ENCODE assay signal across 19 mouse cellular contexts in genomic region chr3:51714469-51714868, GRCm38 (mm10). TPM values are rescaled to one million over a fixed set of nuclear protein-coding genes. Genes with fewer than 3 reads are reported as not detected.
DNase-seq lines count a peak whose midpoint lies in the region; ATAC-seq and TF ChIP-seq lines count a peak whose summit lies in the region.
"Had no signal": no experiment of that assay in that cellular context is flagged by ENCODE, and none has a peak within 500 bp of the region (broad histone marks: within the 10 kb centered on the region; RNA-seq: fewer than 3 reads in every experiment).

No protein-coding gene starts in this region.

- no peak overlapping the region for H3K4me3 ChIP-seq in lung, embryonic 16.5 days (ENCODE audit: low read length)
- no peak overlapping the region for H3K4me3 ChIP-seq in testis, adult 2 months (ENCODE audit: control insufficient read depth, low read depth, low read length)
- no peak overlapping the region for H3K4me3 ChIP-seq in liver, embryonic 11.5 days (ENCODE audit: low read depth, low read length)
- H3K4me3 ChIP-seq in forebrain, embryonic 16.5 days (replicated peaks; ENCODE audit: low read length): no peak overlapping the region
- H3K4me3 ChIP-seq: embryonic facial prominence, embryonic 12.5 days; forebrain, embryonic 12.5 days; heart, embryonic 13.5 days; hindbrain, embryonic 12.5 days had no signal

- DNase-seq in lung, postnatal 25 days (ENCODE audit: low spot score): no peak
- no peak for DNase-seq in testis, postnatal 14 days (ENCODE audit: low spot score)
- DNase-seq in liver, embryonic 11.5 days (ENCODE audit: low spot score): no peak
- DNase-seq in spleen, adult 12 weeks (ENCODE audit: low spot score): no peak
- DNase-seq: adrenal gland, adult 8-10 months; cerebellum, adult 11 months; cerebellum, adult 8-10 months; cerebellum, postnatal 14 days; forebrain, postnatal 0 days; gastrocnemius, postnatal 25 days; heart, postnatal 4 days had no signal

- H3K4me2 ChIP-seq in lung, embryonic 16.5 days (ENCODE audit: low read depth, low read length): no peak overlapping the region
- no peak overlapping the region for H3K4me2 ChIP-seq in liver, embryonic 11.5 days
- H3K4me2 ChIP-seq in forebrain, embryonic 16.5 days (ENCODE audit: low read length): no peak overlapping the region
- H3K4me2 ChIP-seq: embryonic facial prominence, embryonic 12.5 days; forebrain, embryonic 12.5 days; heart, embryonic 13.5 days; hindbrain, embryonic 12.5 days had no signal

- H3K27ac ChIP-seq in lung, embryonic 16.5 days (ENCODE audit: low read length): 0 out of 2 replicates have a peak overlapping the region, but pooled peaks have one; percentile 6
- H3K27ac ChIP-seq in testis, adult 2 months (ENCODE audit: control insufficient read depth, insufficient read depth, low read depth, low read length): peak overlapping the region; percentile 55
- H3K27ac ChIP-seq in liver, embryonic 11.5 days (ENCODE audit: low read depth, low read length): no peak overlapping the region
- no peak overlapping the region for H3K27ac ChIP-seq in forebrain, embryonic 16.5 days (ENCODE audit: low read length)
- H3K27ac ChIP-seq: forebrain, embryonic 12.5 days; heart, embryonic 13.5 days; hindbrain, embryonic 12.5 days had no signal

- H3K27me3 ChIP-seq in lung, embryonic 16.5 days (ENCODE audit: control insufficient read depth, insufficient read depth, low read depth, low read length): no peaks in the 10 kb centered on the region
- H3K27me3 ChIP-seq in testis, adult 2 months (ENCODE audit: control insufficient read depth, insufficient read depth, low read length): no peaks in the 10 kb centered on the region
- H3K27me3 ChIP-seq in liver, embryonic 11.5 days (replicated peaks; ENCODE audit: control insufficient read depth, insufficient read depth, low read length): no peaks in the 10 kb centered on the region
- no peaks in the 10 kb centered on the region for H3K27me3 ChIP-seq in forebrain, embryonic 16.5 days (replicated peaks; ENCODE audit: control insufficient read depth, insufficient read depth, low read length)
- H3K27me3 ChIP-seq: embryonic facial prominence, embryonic 12.5 days; forebrain, embryonic 12.5 days; heart, embryonic 13.5 days; hindbrain, embryonic 12.5 days had no signal

- H3K4me1 ChIP-seq in lung, embryonic 16.5 days (replicated peaks; ENCODE audit: control insufficient read depth, insufficient read depth, low read length): peaks cover 35% of the 10 kb centered on the region
- no peaks in the 10 kb centered on the region for H3K4me1 ChIP-seq in testis, adult 2 months (ENCODE audit: control insufficient read depth, insufficient read depth, low read length)
- peaks cover 25% of the 10 kb centered on the region for H3K4me1 ChIP-seq in liver, embryonic 11.5 days (replicated peaks; ENCODE audit: control insufficient read depth, insufficient read depth, low read length)
- H3K4me1 ChIP-seq in forebrain, embryonic 16.5 days (replicated peaks; ENCODE audit: control insufficient read depth, insufficient read depth, low read length): 0 out of 2 replicates have a peak, but pooled peaks cover 2% of the 10 kb centered on the region

- H3K36me3 ChIP-seq in lung, embryonic 16.5 days (ENCODE audit: control insufficient read depth, insufficient read depth, low read length): no peaks in the 10 kb centered on the region
- no peaks in the 10 kb centered on the region for H3K36me3 ChIP-seq in testis, adult 2 months (ENCODE audit: control insufficient read depth, insufficient read depth, low read length)
- no peaks in the 10 kb centered on the region for H3K36me3 ChIP-seq in liver, embryonic 11.5 days (ENCODE audit: control insufficient read depth, insufficient read depth, low read length)
- H3K36me3 ChIP-seq in forebrain, embryonic 16.5 days (ENCODE audit: control insufficient read depth, insufficient read depth): no peaks in the 10 kb centered on the region
- H3K36me3 ChIP-seq: embryonic facial prominence, embryonic 12.5 days; forebrain, embryonic 12.5 days; heart, embryonic 13.5 days; hindbrain, embryonic 12.5 days had no signal

- WGBS in lung, embryonic 16.5 days: 80% methylated on average over 5 of the region's 5 CpGs
- 76% methylated on average over 5 of the region's 5 CpGs for WGBS in liver, embryonic 11.5 days
- WGBS in forebrain, embryonic 16.5 days: 82% methylated on average over 5 of the region's 5 CpGs

- ATAC-seq in lung, embryonic 16.5 days (ENCODE audit: low read depth): no peak
- peak; percentile 40; the same call in 1 of the 2 replicates for ATAC-seq in liver, embryonic 11.5 days (replicated peaks; ENCODE audit: low FRiP score)
- ATAC-seq in megakaryocyte progenitor cell, adult 5-6 weeks (replicated peaks; ENCODE audit: poor library complexity): 0 out of 2 replicates have a peak, but pooled peaks have one; percentile 27
- ATAC-seq in forebrain, embryonic 16.5 days: no peak
- ATAC-seq: forebrain, postnatal 0 days had no signal

- H3K9ac ChIP-seq in lung, embryonic 16.5 days (ENCODE audit: low read length): no peak overlapping the region
- H3K9ac ChIP-seq in liver, embryonic 11.5 days (ENCODE audit: low read depth, low read length): no peak overlapping the region
- no peak overlapping the region for H3K9ac ChIP-seq in forebrain, embryonic 16.5 days (replicated peaks; ENCODE audit: low read depth, low read length)
- H3K9ac ChIP-seq: embryonic facial prominence, embryonic 12.5 days; forebrain, embryonic 12.5 days; forebrain, postnatal 0 days; heart, embryonic 13.5 days; hindbrain, embryonic 12.5 days had no signal

- no peaks in the 10 kb centered on the region for H3K9me3 ChIP-seq in lung, embryonic 16.5 days (ENCODE audit: control insufficient read depth, low read length)
- H3K9me3 ChIP-seq in liver, embryonic 11.5 days (ENCODE audit: control insufficient read depth, low read length): no peaks in the 10 kb centered on the region
- H3K9me3 ChIP-seq in forebrain, embryonic 16.5 days (ENCODE audit: control insufficient read depth, low read length): no peaks in the 10 kb centered on the region
- H3K9me3 ChIP-seq: embryonic facial prominence, embryonic 12.5 days; forebrain, embryonic 12.5 days; heart, embryonic 13.5 days; hindbrain, embryonic 12.5 days had no signal

- no peak for TF ChIP-seq POLR2A in testis, adult 2 months (IDR thresholded peaks at IDR 0.05; ENCODE audit: control insufficient read depth, low read depth, low read length)

- TF ChIP-seq CTCF in testis, adult 2 months (IDR thresholded peaks at IDR 0.05; ENCODE audit: control insufficient read depth, insufficient read depth, insufficient replicate concordance, low read depth, low read length): no peak

RNA-seq across cellular contexts. Expression of gene Mgst2, which starts 54.3 kb away (rescaled TPM):
- polyA plus RNA-seq in lung, embryonic 16.5 days (2015; fragmentation: Nextera tagmentation; extraction: Ambion mirVana): 5.4 and 6.9 TPM in 2 replicates
- 4.6 and 5.3 TPM in 2 replicates for polyA plus RNA-seq in testis, adult 2 months (2012; rRNA removed)
- polyA plus RNA-seq in liver, embryonic 11.5 days (2014; fragmentation: Nextera tagmentation; extraction: Ambion mirVana): 16.5 and 16.6 TPM in 2 replicates
- total RNA-seq in megakaryocyte progenitor cell, adult 5-6 weeks (2015): 132 and 146 TPM in 2 replicates
- total RNA-seq in megakaryocyte progenitor cell, adult 5-6 weeks (2017): 44.7 and 52.2 TPM in 2 replicates
- 0.27 and 0.56 TPM in 2 replicates for polyA plus RNA-seq in forebrain, embryonic 16.5 days (2015; fragmentation: Nextera tagmentation; extraction: Ambion mirVana)
- total RNA-seq: forebrain, postnatal 0 days had no signal
- polyA plus RNA-seq: forebrain, embryonic 12.5 days had no signal

Comparison
In these comparisons a context has a peak if more than half of its experiments do, and no peak if none do; other contexts are left out.
1. ATAC-seq: peak in liver, embryonic 11.5 days (single experiment) and megakaryocyte progenitor cell, adult 5-6 weeks (single experiment); none in lung, embryonic 16.5 days (single experiment) and forebrain, embryonic 16.5 days (single experiment).
2. H3K27ac ChIP-seq: peak in lung, embryonic 16.5 days (single experiment) and testis, adult 2 months (single experiment); none in liver, embryonic 11.5 days (single experiment) and forebrain, embryonic 16.5 days (single experiment).